Mouse (Mus musculus) ES-E14 (cell line): ENCODE measurements around the gene Mlh3. TPM values are rescaled to one million over a fixed set of nuclear protein-coding genes. Genes with fewer than 3 reads are reported as not detected.

Experiments
- DNase-seq: peaks from one replicate; pipeline ENCODE4 v3.0.0-alpha.2; 2013; ENCODE audit warnings: low read depth, low spot score
- H3K27ac ChIP-seq: 2 replicates; pipeline ENCODE4 v1.5.1; 2012; ENCODE audit warnings: low read depth, mild to moderate bottlenecking, low read length, moderate library complexity, mixed read lengths; ENCODE audit not compliant: poor library complexity, insufficient read depth, severe bottlenecking
- H3K36me3 ChIP-seq: 2 replicates; pipeline ENCODE4 v1.6.1; 2012; ENCODE audit warnings: mild to moderate bottlenecking, low read length, moderate library complexity, mixed read lengths; ENCODE audit not compliant: control insufficient read depth, poor library complexity, insufficient read depth, severe bottlenecking
- H3K4me1 ChIP-seq, 2 experiments: fragments of 150-350 bp in 1 of 2; sonication (generic) in 1 of 2; 2 replicates each; pipeline ENCODE4 v1.6.1; 2012; ENCODE audit warnings: low read length in 2 of 2, mild to moderate bottlenecking in 1 of 2, mixed read lengths in 1 of 2; ENCODE audit not compliant: control insufficient read depth in 2 of 2, insufficient read depth in 2 of 2, poor library complexity in 1 of 2
- H3K4me3 ChIP-seq, 2 experiments: fragments of 150-350 bp in 1 of 2; sonication (generic) in 1 of 2; 2 replicates each; pipeline ENCODE4 v1.5.1; 2012; ENCODE audit warnings: low read length in 2 of 2, low read depth in 1 of 2, mild to moderate bottlenecking in 1 of 2, mixed read lengths in 1 of 2; ENCODE audit not compliant: insufficient read depth in 1 of 2, poor library complexity in 1 of 2, severe bottlenecking in 1 of 2
- H3K9ac ChIP-seq: 2 replicates; pipeline ENCODE4 v1.6.1; 2012; ENCODE audit warnings: low read depth, mild to moderate bottlenecking, low read length, mixed read lengths; ENCODE audit not compliant: poor library complexity, insufficient read depth, severe bottlenecking
- H3K9me3 ChIP-seq: fragments of 150-350 bp; sonication (generic); 2 replicates; pipeline ENCODE4 v1.6.1; 2012; ENCODE audit warnings: low read depth, mild to moderate bottlenecking, low read length; ENCODE audit not compliant: control insufficient read depth, insufficient read depth
- CHD2 ChIP-seq: IDR thresholded peaks from 2 replicates; pipeline ENCODE4 v1.6.1; 2014; ENCODE audit warnings: mild to moderate bottlenecking, low read depth, low read length, inconsistent platforms
- HCFC1 ChIP-seq: IDR thresholded peaks from 2 replicates; pipeline ENCODE4 v1.6.1; 2012; ENCODE audit warnings: low read length, inconsistent platforms, borderline replicate concordance; ENCODE audit not compliant: insufficient read depth
- MAFK ChIP-seq: IDR thresholded peaks from 2 replicates; pipeline ENCODE4 v1.6.1; 2014; ENCODE audit warnings: mild to moderate bottlenecking, low read depth, low read length, inconsistent platforms; ENCODE audit not compliant: insufficient read depth
- ZC3H11A ChIP-seq: IDR thresholded peaks from 2 replicates; pipeline ENCODE4 v1.6.1; 2012; ENCODE audit warnings: low read depth, mild to moderate bottlenecking, inconsistent platforms, low read length, borderline replicate concordance
- ZNF384 ChIP-seq: IDR thresholded peaks from 2 replicates; pipeline ENCODE4 v1.6.1; 2012; ENCODE audit warnings: low read depth, low read length, inconsistent platforms
- in situ Hi-C, 2 experiments: fragments of 600-800 bp; cut with MboI; formaldehyde crosslinking; loops; one replicate each; pipeline ENCODE4 v1.15.1; 2025; ENCODE audit warnings: low sequenced_read_pairs in 2 of 2, inconsistent platforms in 1 of 2; ENCODE audit not compliant: unreplicated experiment in 2 of 2
- total RNA-seq: library from RNA; depleted of rRNA; stranded (reverse); fragments of 300-350 nt; gene quantifications from 2 replicates; pipeline ENCODE4 v1.2.3, GENCODE M21; 2012

The Mlh3 gene
- total RNA-seq, 1 experiment: 13.1 TPM

DNA sequence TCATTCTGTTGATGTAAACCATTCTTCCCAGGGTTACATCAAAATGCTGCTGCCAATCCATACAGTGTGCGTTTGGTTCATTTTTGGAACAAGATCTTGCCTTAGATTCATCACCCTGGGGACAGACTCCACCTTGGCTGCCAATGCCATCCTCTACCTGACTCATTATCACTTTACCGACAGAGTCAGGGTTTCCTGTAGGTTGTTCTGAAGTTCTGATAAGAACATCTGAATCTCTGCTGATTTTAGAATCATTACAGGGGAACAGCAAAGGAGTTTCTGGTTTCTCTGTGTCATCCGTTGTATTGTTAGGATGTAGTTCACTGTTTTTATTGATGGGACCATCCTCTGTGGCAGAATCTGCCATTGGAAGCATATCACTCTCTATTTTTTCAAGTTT is 4.2 kb downstream of the Mlh3 start:
- no peak overlapping the region for H3K9ac ChIP-seq
- in situ Hi-C loops: no loop called here
- DNase-seq: no peak
- H3K36me3 ChIP-seq: no peaks in the 10 kb centered on the region
- no peak overlapping the region for H3K4me3 ChIP-seq
- no peaks in the 10 kb centered on the region for H3K9me3 ChIP-seq
- no peak for TF ChIP-seq ZNF384
- peaks cover 2 to 6% of the 10 kb centered on the region in 2 experiments; a peak in 3 of 4 replicates for H3K4me1 ChIP-seq
- H3K27ac ChIP-seq: no peak overlapping the region

DNA sequence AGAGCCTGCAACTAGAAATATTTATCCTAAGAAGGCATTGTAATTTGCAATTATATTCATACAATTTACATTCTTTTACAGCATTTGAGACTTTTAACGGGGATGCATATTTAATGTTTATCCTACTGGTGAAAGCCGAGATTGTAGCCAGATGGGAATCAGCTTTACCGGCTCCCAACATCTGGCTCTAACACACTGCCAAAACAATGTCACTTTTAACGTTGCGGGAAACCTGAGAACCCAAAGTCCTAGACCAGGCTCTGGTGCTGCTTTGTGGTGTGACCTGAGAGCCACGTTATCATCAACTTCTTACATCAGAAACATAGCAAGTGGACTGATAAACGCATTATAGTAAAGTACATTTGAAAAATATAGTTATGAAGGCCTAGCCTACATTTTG is 5.5 kb downstream of the Mlh3 start:
- no peaks in the 10 kb centered on the region for H3K9me3 ChIP-seq
- H3K4me3 ChIP-seq: no peak overlapping the region
- H3K4me1 ChIP-seq: peaks cover 2 to 4% of the 10 kb centered on the region in 2 experiments; a peak in 3 of 4 replicates
- H3K9ac ChIP-seq: no peak overlapping the region
- in situ Hi-C loops: no loop called here
- TF ChIP-seq MAFK: no peak
- TF ChIP-seq ZC3H11A: no peak
- no peak for TF ChIP-seq ZNF384
- TF ChIP-seq HCFC1: no peak
- TF ChIP-seq CHD2: no peak
- DNase-seq: no peak
- no peak overlapping the region for H3K27ac ChIP-seq
- H3K36me3 ChIP-seq: no peaks in the 10 kb centered on the region

DNA sequence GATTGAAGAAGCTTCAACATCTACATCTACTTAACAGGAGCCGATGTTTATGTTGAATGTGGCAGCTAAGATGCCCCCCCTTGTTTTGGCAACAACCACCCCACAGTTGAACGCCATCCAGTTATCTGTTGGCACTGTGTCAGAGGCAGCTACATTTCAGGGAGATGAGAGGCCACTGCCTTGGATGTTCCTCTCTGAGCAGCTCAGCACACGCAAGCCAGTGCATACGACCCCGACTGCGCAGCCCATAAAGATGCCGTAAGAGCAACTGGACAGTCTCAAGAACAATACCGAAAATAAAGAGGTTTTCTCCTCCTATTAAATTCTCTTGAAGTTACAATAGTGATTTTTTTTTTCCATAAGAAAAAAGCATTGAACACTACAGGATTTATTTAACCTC is 5.9 kb downstream of the Mlh3 start:
- no peaks in the 10 kb centered on the region for H3K36me3 ChIP-seq
- in situ Hi-C loops: no loop called here
- H3K4me1 ChIP-seq: peaks cover 2% of the 10 kb centered on the region in 2 experiments; a peak in 3 of 4 replicates
- DNase-seq: no peak
- TF ChIP-seq MAFK: no peak
- no peak for TF ChIP-seq HCFC1
- no peak for TF ChIP-seq ZC3H11A
- no peak for TF ChIP-seq CHD2
- TF ChIP-seq ZNF384: no peak
- H3K4me3 ChIP-seq: no peak overlapping the region
- no peak overlapping the region for H3K27ac ChIP-seq
- no peak overlapping the region for H3K9ac ChIP-seq
- H3K9me3 ChIP-seq: no peaks in the 10 kb centered on the region

DNA sequence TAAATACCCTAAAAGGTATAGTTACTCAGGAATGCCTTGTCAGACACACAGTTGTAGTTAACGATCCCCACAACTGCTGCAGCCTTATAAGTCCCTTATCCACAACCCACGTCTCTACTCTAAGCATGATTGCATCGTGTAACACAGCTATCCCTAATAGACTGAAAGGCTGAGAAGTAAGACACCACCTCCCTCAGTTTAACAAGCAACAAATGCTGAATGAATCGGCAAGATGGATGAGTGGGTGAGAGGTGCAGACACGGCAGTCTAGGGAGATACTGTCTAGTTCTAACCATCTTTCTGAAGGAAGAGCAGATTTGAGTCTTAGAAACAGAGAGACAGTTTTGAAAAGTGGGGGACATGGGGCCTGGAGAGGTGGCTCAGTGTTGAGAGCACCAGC is 7.2 kb downstream of the Mlh3 start:
- TF ChIP-seq ZC3H11A: no peak
- TF ChIP-seq ZNF384: no peak
- TF ChIP-seq MAFK: no peak
- no peak for TF ChIP-seq HCFC1
- no peak for TF ChIP-seq CHD2
- in situ Hi-C loops: no loop called here

DNA sequence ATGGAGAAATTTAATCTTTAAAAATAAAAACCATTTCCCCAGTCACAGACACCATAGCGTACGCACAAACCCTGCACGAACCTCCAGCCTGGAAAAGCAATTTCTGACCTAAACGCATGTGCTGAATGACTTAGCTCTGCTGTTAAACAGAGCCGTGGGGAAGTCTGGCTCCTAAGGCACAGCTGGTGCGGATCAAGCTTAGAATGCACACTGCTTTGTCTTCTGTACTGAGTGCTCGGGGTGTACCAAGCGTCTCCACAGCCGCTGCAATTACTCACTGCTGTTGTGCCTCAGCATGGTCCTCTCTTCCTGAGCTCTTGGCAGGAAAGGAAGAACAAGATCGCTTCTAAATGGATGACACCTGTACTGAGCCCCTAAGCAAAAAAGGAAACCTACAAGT is 7.9 kb downstream of the Mlh3 start:
- no peaks in the 10 kb centered on the region for H3K9me3 ChIP-seq
- in situ Hi-C loops: no loop called here
- TF ChIP-seq CHD2: no peak
- TF ChIP-seq ZNF384: no peak
- no peak for TF ChIP-seq ZC3H11A
- TF ChIP-seq MAFK: no peak
- no peak for TF ChIP-seq HCFC1
- H3K36me3 ChIP-seq: 0 out of 2 replicates have a peak, but pooled peaks cover 3% of the 10 kb centered on the region
- no peak overlapping the region for H3K9ac ChIP-seq
- no peaks in the 10 kb centered on the region; a peak in 1 of 4 replicates for H3K4me1 ChIP-seq
- no peak overlapping the region for H3K4me3 ChIP-seq
- no peak overlapping the region for H3K27ac ChIP-seq
- DNase-seq: no peak

More for the DNA sequence above, 7.2 kb downstream of the Mlh3 start:
- Histone ChIP-seq H3K9ac (no peak overlapping the region), H3K27ac (no peak overlapping the region), H3K4me3 (no peak overlapping the region), H3K36me3 (0 out of 2 replicates have a peak, but pooled peaks cover 3% of the 10 kb centered on the region), H3K9me3 (no peaks in the 10 kb centered on the region), H3K4me1 (no peaks in the 10 kb centered on the region; a peak in 1 of 4 replicates)
- no peak for DNase-seq
